Mouse (Mus musculus) heart, postnatal 0 days (tissue): ENCODE results near the gene Rbms3.

Experiments used
- CTCF ChIP-seq: IDR thresholded peaks from 2 replicates; pipeline ENCODE4 v1.5.1; 2016; ENCODE audit warnings: antibody characterized with exemption, control low read depth, low read depth
- EP300 ChIP-seq: IDR thresholded peaks from 2 replicates; pipeline ENCODE4 v1.6.1; 2016; ENCODE audit warnings: antibody characterized with exemption, low read depth

DNA sequence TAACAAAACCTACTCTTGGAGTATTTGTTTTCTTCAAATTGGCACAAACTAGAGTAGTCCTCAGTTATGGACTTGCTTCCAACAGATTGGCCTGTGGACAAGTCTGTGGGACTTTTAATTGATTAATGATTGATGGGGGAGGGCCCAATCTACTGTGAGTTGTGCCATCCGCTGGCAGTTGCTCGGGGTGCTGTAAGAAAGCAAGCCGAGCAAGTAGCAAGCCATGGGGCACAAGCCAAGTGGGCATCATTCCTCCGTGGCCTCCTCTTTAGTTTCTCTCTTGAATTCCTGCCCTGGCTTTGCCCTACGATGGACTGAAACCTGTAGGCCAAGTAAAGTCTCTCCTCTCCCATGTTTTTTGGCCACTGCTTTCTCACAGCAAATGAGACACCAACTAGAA, 299.0 kb downstream of the Rbms3 start:
- TF ChIP-seq EP300 (no peak), CTCF (no peak)
